Mouse (Mus musculus): ENCODE results near the gene Pif1. TPM values are rescaled to one million over a fixed set of nuclear protein-coding genes. Genes with fewer than 3 reads are reported as not detected.

Gene Pif1
- polyA plus RNA-seq, 1 experiment from 2014 or later: 8.7 TPM

DNA sequence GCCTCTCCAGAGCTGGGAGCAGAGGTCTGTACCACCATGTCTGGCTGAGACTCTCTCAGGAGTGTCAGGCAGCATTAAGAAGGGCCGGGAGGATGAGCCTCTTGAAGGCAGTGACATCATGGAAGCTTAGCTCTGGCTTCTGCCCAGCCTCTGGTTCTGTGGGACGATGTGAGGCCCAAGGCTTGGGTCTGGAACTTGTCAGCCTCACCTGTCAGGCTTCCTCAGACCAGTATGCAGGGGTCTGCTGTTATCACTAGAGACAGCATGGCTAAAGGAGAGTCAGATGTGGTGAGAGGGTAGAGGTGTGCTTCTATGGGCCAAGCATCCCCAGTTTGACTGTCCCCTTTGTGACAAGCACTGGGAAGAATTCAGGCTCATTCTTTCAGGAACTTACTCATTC, 26.1 kb downstream of the Pif1 start:
- no peaks in the 10 kb centered on the region for H3K36me3 ChIP-seq (ENCODE audit: control insufficient read depth, insufficient read depth, low read length)
- H3K4me2 ChIP-seq (ENCODE audit: low read length): no peak overlapping the region
- peaks cover 6 to 12% of the 10 kb centered on the region in 2 experiments for H3K4me1 ChIP-seq (ENCODE audit: control insufficient read depth in 2 of 2, insufficient read depth in 2 of 2, low read length in 2 of 2)
- H3K4me3 ChIP-seq (ENCODE audit: control insufficient read depth in 1 of 2, insufficient read depth in 1 of 2, low read depth in 1 of 2, low read length in 2 of 2): no peak overlapping the region
- H3K9me3 ChIP-seq (ENCODE audit: control insufficient read depth, low read length): no peaks in the 10 kb centered on the region
- ATAC-seq (ENCODE audit: insufficient number of reproducible peaks, insufficient read depth, low FRiP score, low read depth): peak; percentile 87
- no peak overlapping the region for H3K9ac ChIP-seq (ENCODE audit: low read length)
- no peaks in the 10 kb centered on the region for H3K27me3 ChIP-seq (ENCODE audit: control insufficient read depth, insufficient read depth, low read length)
- peak overlapping the region; percentile 64 to 75 for H3K27ac ChIP-seq (replicated peaks in 1 of 2; ENCODE audit: control insufficient read depth in 1 of 2, insufficient read depth in 1 of 2, low read depth in 2 of 2, low read length in 2 of 2)
- 5% methylated on average over 2 of the region's 2 CpGs for WGBS

DNA sequence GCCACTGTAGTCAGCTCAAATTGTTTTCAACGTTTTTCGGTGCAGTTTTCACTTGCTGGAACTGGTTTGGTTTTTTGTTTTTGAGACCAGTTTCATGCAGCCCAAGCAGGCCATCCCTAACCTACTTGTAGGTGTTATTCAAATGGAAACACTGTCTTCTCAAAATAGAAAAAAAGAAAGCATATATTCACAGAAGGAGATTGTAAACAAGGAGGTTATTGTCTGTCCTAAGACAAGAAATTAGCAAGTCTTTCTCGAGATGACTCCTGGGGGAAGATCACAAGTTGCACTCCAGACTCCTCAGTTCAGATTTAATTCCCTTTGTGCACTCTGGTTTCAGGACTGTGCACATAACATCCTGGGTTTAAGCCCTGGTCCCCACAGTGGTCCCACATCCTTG, 32.4 kb downstream of the Pif1 start:
- Histone ChIP-seq H3K36me3 (ENCODE audit: control insufficient read depth, insufficient read depth, low read length) (no peaks in the 10 kb centered on the region), H3K4me1 (ENCODE audit: control insufficient read depth in 2 of 2, insufficient read depth in 2 of 2, low read length in 2 of 2) (no peaks in the 10 kb centered on the region), H3K9ac (ENCODE audit: low read length) (no peak overlapping the region), H3K27me3 (ENCODE audit: control insufficient read depth, insufficient read depth, low read length) (no peaks in the 10 kb centered on the region), H3K27ac (replicated peaks in 1 of 2; ENCODE audit: control insufficient read depth in 1 of 2, insufficient read depth in 1 of 2, low read depth in 2 of 2, low read length in 2 of 2) (no peak overlapping the region), H3K9me3 (ENCODE audit: control insufficient read depth, low read length) (no peaks in the 10 kb centered on the region), H3K4me3 (ENCODE audit: control insufficient read depth in 1 of 2, insufficient read depth in 1 of 2, low read depth in 1 of 2, low read length in 2 of 2) (no peak overlapping the region), H3K4me2 (ENCODE audit: low read length) (no peak overlapping the region)
- 63% methylated on average over 3 of the region's 3 CpGs for WGBS
- ATAC-seq (ENCODE audit: insufficient number of reproducible peaks, insufficient read depth, low FRiP score, low read depth): no peak

DNA sequence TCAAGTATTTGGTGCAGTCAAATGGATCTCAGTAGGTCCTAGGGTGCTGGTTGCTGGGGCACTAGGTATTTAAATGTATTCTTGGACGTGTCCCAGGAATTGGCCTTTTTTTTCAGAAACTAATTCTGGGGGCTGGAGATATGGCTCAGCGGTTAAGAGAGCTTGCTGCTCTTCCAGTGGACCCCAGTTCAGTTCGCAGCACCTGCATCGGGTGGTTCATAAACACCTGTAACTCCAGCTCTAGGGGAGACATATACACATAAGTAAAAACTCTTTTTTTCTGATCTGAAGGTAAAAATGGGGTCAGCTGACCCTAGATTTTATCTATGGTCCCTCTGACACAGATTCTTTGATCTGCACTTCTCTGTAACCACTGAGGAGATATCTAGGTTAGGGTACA, 34.2 kb downstream of the Pif1 start:
- Histone ChIP-seq H3K27ac (replicated peaks in 1 of 2; ENCODE audit: control insufficient read depth in 1 of 2, insufficient read depth in 1 of 2, low read depth in 2 of 2, low read length in 2 of 2) (no peak overlapping the region), H3K4me1 (ENCODE audit: control insufficient read depth in 2 of 2, insufficient read depth in 2 of 2, low read length in 2 of 2) (no peaks in the 10 kb centered on the region), H3K4me3 (ENCODE audit: control insufficient read depth in 1 of 2, insufficient read depth in 1 of 2, low read depth in 1 of 2, low read length in 2 of 2) (no peak overlapping the region), H3K9me3 (ENCODE audit: control insufficient read depth, low read length) (no peaks in the 10 kb centered on the region), H3K27me3 (ENCODE audit: control insufficient read depth, insufficient read depth, low read length) (no peaks in the 10 kb centered on the region), H3K36me3 (ENCODE audit: control insufficient read depth, insufficient read depth, low read length) (no peaks in the 10 kb centered on the region), H3K9ac (ENCODE audit: low read length) (no peak overlapping the region), H3K4me2 (ENCODE audit: low read length) (no peak overlapping the region)
- WGBS: 87% methylated on average over 4 of the region's 4 CpGs
- ATAC-seq (ENCODE audit: insufficient number of reproducible peaks, insufficient read depth, low FRiP score, low read depth): no peak

DNA sequence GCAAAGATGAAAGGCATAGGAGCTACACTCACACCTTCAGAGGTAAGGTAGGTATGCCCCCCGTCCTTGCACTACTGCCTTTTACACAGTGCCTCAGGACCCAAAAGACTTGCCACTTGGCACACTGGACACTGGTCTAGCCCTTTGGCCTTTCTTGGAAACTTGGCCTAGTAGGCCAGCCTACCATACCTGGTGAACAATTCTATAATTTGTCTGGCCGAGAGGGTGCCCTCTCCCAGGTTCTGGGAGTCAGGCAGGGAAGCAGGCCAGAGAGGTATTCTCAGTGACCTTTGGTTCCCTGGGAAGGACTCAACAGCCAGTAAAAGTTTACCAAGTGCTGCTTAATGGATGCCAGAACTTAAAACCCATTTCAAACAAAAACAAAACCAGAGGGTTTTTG, 34.7 kb downstream of the Pif1 start:
- Histone ChIP-seq H3K4me3 (ENCODE audit: control insufficient read depth in 1 of 2, insufficient read depth in 1 of 2, low read depth in 1 of 2, low read length in 2 of 2) (no peak overlapping the region), H3K4me2 (ENCODE audit: low read length) (no peak overlapping the region), H3K9ac (ENCODE audit: low read length) (no peak overlapping the region), H3K4me1 (ENCODE audit: control insufficient read depth in 2 of 2, insufficient read depth in 2 of 2, low read length in 2 of 2) (no peaks in the 10 kb centered on the region), H3K27ac (replicated peaks in 1 of 2; ENCODE audit: control insufficient read depth in 1 of 2, insufficient read depth in 1 of 2, low read depth in 2 of 2, low read length in 2 of 2) (no peak overlapping the region), H3K27me3 (ENCODE audit: control insufficient read depth, insufficient read depth, low read length) (no peaks in the 10 kb centered on the region), H3K36me3 (ENCODE audit: control insufficient read depth, insufficient read depth, low read length) (no peaks in the 10 kb centered on the region), H3K9me3 (ENCODE audit: control insufficient read depth, low read length) (no peaks in the 10 kb centered on the region)
- 78% methylated on average over 2 of the region's 2 CpGs for WGBS
- no peak for ATAC-seq (ENCODE audit: insufficient number of reproducible peaks, insufficient read depth, low FRiP score, low read depth)

DNA sequence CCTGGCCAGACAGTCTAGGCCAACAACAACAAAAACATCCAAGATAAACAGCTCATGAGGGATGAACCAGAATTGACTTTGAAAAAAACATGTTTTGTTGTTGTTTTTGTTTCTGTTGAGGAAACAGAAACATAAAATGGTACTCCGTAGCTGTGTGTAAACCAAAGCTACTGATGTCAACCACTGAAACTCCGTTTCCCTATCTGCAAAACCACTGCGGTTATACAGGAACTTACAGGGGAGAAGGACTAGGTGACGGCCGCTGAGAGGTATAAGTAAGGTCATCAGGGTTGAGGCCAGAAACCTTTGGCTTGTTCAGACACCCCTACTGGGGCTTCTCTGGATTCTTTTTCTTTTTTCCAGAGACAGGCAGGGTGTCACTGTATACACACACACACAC, 35.9 kb downstream of the Pif1 start:
- Histone ChIP-seq H3K27me3 (ENCODE audit: control insufficient read depth, insufficient read depth, low read length) (no peaks in the 10 kb centered on the region), H3K4me3 (ENCODE audit: control insufficient read depth in 1 of 2, insufficient read depth in 1 of 2, low read depth in 1 of 2, low read length in 2 of 2) (no peak overlapping the region), H3K9ac (ENCODE audit: low read length) (no peak overlapping the region), H3K36me3 (ENCODE audit: control insufficient read depth, insufficient read depth, low read length) (no peaks in the 10 kb centered on the region), H3K27ac (replicated peaks in 1 of 2; ENCODE audit: control insufficient read depth in 1 of 2, insufficient read depth in 1 of 2, low read depth in 2 of 2, low read length in 2 of 2) (no peak overlapping the region), H3K4me1 (ENCODE audit: control insufficient read depth in 2 of 2, insufficient read depth in 2 of 2, low read length in 2 of 2) (no peaks in the 10 kb centered on the region), H3K9me3 (ENCODE audit: control insufficient read depth, low read length) (no peaks in the 10 kb centered on the region), H3K4me2 (ENCODE audit: low read length) (no peak overlapping the region)
- WGBS: 79% methylated on average over 5 of the region's 5 CpGs
- no peak for ATAC-seq (ENCODE audit: insufficient number of reproducible peaks, insufficient read depth, low FRiP score, low read depth)

DNA sequence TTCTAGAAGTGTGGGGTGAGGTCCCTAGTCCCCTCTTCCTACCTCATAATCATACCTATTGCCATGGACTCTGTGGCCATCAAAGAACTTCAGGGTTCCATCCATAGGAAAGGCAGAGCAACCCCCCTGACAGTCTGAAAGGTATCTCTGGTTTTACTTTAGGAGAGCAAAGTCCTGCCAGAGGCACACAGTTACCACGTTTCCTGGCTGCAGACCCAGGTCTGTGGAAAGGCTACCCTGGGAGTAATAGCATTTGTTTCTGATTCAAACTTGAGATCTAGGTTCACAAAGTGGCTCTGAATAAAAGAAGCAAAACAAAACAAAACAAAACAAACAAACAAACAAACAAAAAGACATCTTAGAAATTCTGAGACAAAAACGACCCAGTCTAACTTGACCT, 37.3 kb downstream of the Pif1 start:
- no peaks in the 10 kb centered on the region for H3K9me3 ChIP-seq (ENCODE audit: control insufficient read depth, low read length)
- no peak for ATAC-seq (ENCODE audit: insufficient number of reproducible peaks, insufficient read depth, low FRiP score, low read depth)
- H3K4me3 ChIP-seq (ENCODE audit: control insufficient read depth in 1 of 2, insufficient read depth in 1 of 2, low read depth in 1 of 2, low read length in 2 of 2): no peak overlapping the region
- no peaks in the 10 kb centered on the region for H3K27me3 ChIP-seq (ENCODE audit: control insufficient read depth, insufficient read depth, low read length)
- H3K9ac ChIP-seq (ENCODE audit: low read length): no peak overlapping the region
- no peak overlapping the region for H3K4me2 ChIP-seq (ENCODE audit: low read length)
- no peak overlapping the region for H3K27ac ChIP-seq (replicated peaks in 1 of 2; ENCODE audit: control insufficient read depth in 1 of 2, insufficient read depth in 1 of 2, low read depth in 2 of 2, low read length in 2 of 2)
- no peaks in the 10 kb centered on the region for H3K36me3 ChIP-seq (ENCODE audit: control insufficient read depth, insufficient read depth, low read length)
- 70% methylated on average over 2 of the region's 2 CpGs for WGBS
- peaks cover 2 to 5% of the 10 kb centered on the region in 2 experiments for H3K4me1 ChIP-seq (ENCODE audit: control insufficient read depth in 2 of 2, insufficient read depth in 2 of 2, low read length in 2 of 2)

DNA sequence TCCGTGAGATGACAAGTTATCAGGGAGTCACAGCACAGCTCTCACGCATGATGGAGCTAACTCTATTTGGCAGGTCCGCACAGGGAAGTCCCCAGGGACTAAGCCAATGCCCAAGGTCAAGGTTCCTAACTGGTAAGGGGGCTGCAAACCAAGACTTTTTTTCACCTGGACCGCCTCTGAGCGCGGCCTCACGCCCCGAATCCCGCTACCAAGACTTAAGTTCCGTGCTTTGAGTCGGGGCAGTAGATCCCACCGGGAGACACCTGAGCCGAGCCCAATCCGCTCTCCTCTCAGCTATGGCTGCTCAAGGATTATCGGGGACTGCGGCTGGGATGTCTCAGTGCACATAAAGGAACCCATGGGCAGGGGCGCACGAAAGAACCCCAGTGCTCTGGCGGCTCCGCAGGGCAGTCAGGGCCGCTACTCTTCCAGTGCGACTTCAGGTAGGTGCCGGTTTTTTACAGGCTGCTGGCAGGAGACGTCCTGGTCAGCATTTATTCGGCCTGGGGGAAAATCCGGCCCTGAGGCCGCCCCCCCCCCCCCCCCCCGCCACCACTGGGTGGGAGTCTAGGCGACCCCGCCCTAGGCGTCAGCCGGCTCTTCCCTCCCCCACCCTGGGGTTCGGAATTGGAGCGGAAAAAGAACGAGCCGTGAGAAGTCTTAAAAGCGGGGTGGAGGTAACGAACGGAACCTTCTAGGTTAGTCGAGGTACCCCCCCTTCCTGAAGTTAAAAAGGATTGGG, 42.2 kb downstream of the Pif1 start, which contains the start of gene Rbpms2:
Gene Rbpms2, plus strand, starts transcription at position 624 of the 742 bp plus-strand sequence.
- WGBS: 2% methylated on average over 36 of the region's 40 CpGs
- peak within 1 kb of the TSS; percentile 80 for H3K4me2 ChIP-seq (ENCODE audit: low read length)
- no peaks in the 10 kb centered on the region for H3K36me3 ChIP-seq (ENCODE audit: control insufficient read depth, insufficient read depth, low read length)
- peak within 1 kb of the TSS; percentile 99 for H3K9ac ChIP-seq (ENCODE audit: low read length)
- no peaks in the 10 kb centered on the region for H3K9me3 ChIP-seq (ENCODE audit: control insufficient read depth, low read length)
- no peaks in the 10 kb centered on the region for H3K27me3 ChIP-seq (ENCODE audit: control insufficient read depth, insufficient read depth, low read length)
- H3K4me1 ChIP-seq (ENCODE audit: control insufficient read depth in 2 of 2, insufficient read depth in 2 of 2, low read length in 2 of 2): peaks cover 4 to 15% of the 10 kb centered on the region in 2 experiments
- H3K27ac ChIP-seq (replicated peaks in 1 of 2; ENCODE audit: control insufficient read depth in 1 of 2, insufficient read depth in 1 of 2, low read depth in 2 of 2, low read length in 2 of 2): peak within 1 kb of the TSS; percentile 94 to 96
- H3K4me3 ChIP-seq (ENCODE audit: control insufficient read depth in 1 of 2, insufficient read depth in 1 of 2, low read depth in 1 of 2, low read length in 2 of 2): peak within 1 kb of the TSS; percentile 95 to 96
- ATAC-seq (ENCODE audit: insufficient number of reproducible peaks, insufficient read depth, low FRiP score, low read depth): 0 out of 2 replicates have a peak, but pooled peaks have one; percentile 15
